Mouse (Mus musculus) intestine, embryonic 14.5 days (tissue): ENCODE results near the gene Rnase12. TPM values are rescaled to one million over a fixed set of nuclear protein-coding genes. Genes with fewer than 3 reads are reported as not detected.

Experiments used
- ATAC-seq: fragments of 200-750 bp; cut with Nextera tagmentation; replicated peaks from 2 replicates; pipeline ENCODE4 v1.8.0; 2017; ENCODE audit warnings: low read depth, moderate number of reproducible peaks, moderate TSS enrichment, moderate library complexity; ENCODE audit not compliant: low FRiP score, low TSS enrichment
- DNase-seq: peaks from one replicate; pipeline ENCODE4 v3.0.0-alpha.2; 2018; ENCODE audit warnings: low spot score
- H3K27ac ChIP-seq: fragments of 300-500 bp; sonication (generic); 2 replicates; pipeline ENCODE4 v1.5.1; 2014; ENCODE audit warnings: low read depth, mild to moderate bottlenecking, control low read depth
- H3K27me3 ChIP-seq: fragments of 300-500 bp; sonication (generic); replicated peaks from 2 replicates; pipeline ENCODE4 v1.6.1; 2014; ENCODE audit warnings: low read length, control low read depth; ENCODE audit not compliant: control insufficient read depth, insufficient read depth
- H3K36me3 ChIP-seq: fragments of 300-500 bp; sonication (generic); 2 replicates; pipeline ENCODE4 v1.6.1; 2014; ENCODE audit warnings: low read length, control low read depth; ENCODE audit not compliant: control insufficient read depth, insufficient read depth
- H3K4me1 ChIP-seq: fragments of 300-500 bp; sonication (generic); replicated peaks from 2 replicates; pipeline ENCODE4 v1.6.1; 2014; ENCODE audit warnings: low read length, control low read depth, mixed read lengths; ENCODE audit not compliant: control insufficient read depth, insufficient read depth
- H3K4me2 ChIP-seq: fragments of 300-500 bp; sonication (generic); 2 replicates; pipeline ENCODE4 v1.6.1; 2014; ENCODE audit warnings: low read length
- H3K4me3 ChIP-seq: fragments of 300-500 bp; sonication (generic); 2 replicates; pipeline ENCODE4 v1.5.1; 2014; ENCODE audit warnings: low read depth, low read length, control low read depth, mixed read lengths
- H3K9ac ChIP-seq: fragments of 300-500 bp; sonication (generic); 2 replicates; pipeline ENCODE4 v1.6.1; 2014; ENCODE audit warnings: mild to moderate bottlenecking, low read length
- H3K9me3 ChIP-seq: fragments of 300-500 bp; sonication (generic); 2 replicates; pipeline ENCODE4 v1.6.1; 2016; ENCODE audit warnings: low read length, control low read depth; ENCODE audit not compliant: control insufficient read depth
- WGBS: fragments of 180-500 bp; shearing (Covaris S2); extraction: QIAGEN DNeasy Blood & Tissue Kit; methylation state at CpG from one replicate; pipeline ENCODE4 v1.1.7; 2014; 5-methylcytosine and 5-hydroxymethylcytosine counted together
- polyA plus RNA-seq: library from polyadenylated mRNA; unstranded; fragments of >200 nt; fragmentation: Nextera tagmentation; extraction: Ambion mirVana; gene quantifications from 2 replicates; pipeline ENCODE4 v1.2.1, GENCODE M21; 2014

Rnase12 gene
- polyA plus RNA-seq, 1 experiment from 2014 or later: 0.97 TPM

DNA sequence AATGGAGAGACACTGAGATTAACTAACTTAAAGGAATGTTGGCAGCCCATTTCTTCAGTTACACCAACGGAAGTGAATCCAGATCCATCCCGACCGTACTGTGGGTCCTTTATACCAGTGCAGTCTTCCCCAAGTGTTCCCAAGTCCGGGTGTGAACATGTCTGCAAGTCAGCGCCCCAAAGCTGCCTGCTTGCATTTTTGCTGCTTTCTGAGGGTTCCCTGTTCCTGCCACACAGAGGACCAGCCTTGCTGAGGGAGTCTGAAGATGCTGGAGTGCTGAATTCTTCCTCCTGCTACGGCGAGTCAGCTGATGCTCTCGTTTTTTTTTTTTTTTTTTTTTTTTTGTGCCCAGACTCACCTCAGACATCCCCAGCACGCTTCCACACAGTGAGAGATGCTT lies 37.5 kb upstream of the Rnase12 start:
- ATAC-seq (no peak), DNase-seq (no peak)
- H3K36me3 ChIP-seq: no peaks in the 10 kb centered on the region
- no peak overlapping the region for H3K4me2 ChIP-seq
- 66% methylated on average over 9 of the region's 9 CpGs for WGBS
- peaks cover 2% of the 10 kb centered on the region; the same call in 1 of the 2 replicates for H3K4me1 ChIP-seq
- H3K9me3 ChIP-seq: no peaks in the 10 kb centered on the region
- H3K27ac ChIP-seq: no peak overlapping the region; the same call in 1 of the 2 replicates
- H3K9ac ChIP-seq: no peak overlapping the region
- no peaks in the 10 kb centered on the region for H3K27me3 ChIP-seq
- no peak overlapping the region for H3K4me3 ChIP-seq

DNA sequence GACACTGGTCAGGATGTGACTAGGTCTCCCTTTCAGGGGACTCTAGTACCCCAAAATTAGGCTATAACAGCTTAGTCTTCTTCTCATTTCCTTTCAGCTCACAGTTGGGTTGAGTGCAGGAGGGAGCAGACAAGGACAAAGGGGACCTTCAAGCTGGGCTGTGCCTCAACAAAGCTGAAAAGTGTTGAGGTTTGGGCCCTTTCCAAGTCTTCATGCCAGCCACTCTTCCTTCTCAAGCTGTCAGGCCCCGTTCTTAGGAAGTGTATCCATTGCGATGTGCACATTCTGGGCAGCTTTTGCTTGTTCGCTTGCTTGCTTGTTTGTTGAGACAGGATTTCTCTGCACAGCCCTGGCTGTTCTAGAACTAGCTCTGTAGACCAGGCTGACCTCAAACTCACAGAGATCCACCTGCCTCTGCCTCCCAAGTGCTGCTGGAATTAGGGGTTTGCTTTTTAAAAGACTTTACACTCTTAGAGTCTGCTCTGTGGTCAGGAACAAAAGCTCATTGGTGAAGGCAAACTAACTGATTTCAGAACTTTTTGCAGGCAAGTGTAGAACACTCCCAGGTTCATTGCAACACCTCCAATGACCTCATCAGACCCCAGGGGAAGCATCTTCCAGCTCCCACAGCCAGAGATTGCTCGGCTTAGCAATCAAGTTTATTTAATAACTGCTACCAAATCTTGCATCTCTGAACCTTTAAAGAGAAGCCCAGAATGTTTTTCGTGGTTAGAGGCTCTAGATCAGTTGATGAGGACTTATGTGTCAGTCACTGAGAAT lies 36.8 kb upstream of the Rnase12 start:
- Histone ChIP-seq H3K4me2 (no peak overlapping the region), H3K27me3 (no peaks in the 10 kb centered on the region), H3K9me3 (no peaks in the 10 kb centered on the region), H3K4me1 (peaks cover 2% of the 10 kb centered on the region; the same call in 1 of the 2 replicates), H3K27ac (no peak overlapping the region), H3K36me3 (no peaks in the 10 kb centered on the region), H3K9ac (no peak overlapping the region), H3K4me3 (no peak overlapping the region)
- DNase-seq: no peak
- WGBS: 81% methylated on average over 5 of the region's 5 CpGs
- ATAC-seq: no peak

DNA sequence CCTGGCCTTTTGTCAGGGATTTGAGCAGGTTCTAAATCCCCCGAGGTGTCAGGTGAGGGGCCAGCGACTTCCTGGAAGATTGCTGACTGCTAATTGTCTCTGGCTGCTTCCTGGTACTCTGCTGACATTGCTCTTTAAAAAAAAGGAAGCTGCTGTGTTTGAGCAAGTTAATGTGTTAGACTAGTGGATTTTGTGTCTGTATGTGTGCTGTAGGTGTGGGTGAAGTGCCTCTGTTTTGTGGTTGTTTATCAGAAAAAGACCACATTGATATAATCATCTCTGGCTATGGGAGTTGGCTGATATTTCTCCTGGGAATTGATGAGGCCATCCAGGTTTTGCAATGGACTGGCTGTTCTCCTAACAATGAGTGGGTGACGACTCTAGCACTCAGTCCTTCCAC lies 36.0 kb upstream of the Rnase12 start:
- Histone ChIP-seq H3K36me3 (no peaks in the 10 kb centered on the region), H3K4me2 (no peak overlapping the region), H3K4me1 (peaks cover 2% of the 10 kb centered on the region; the same call in 1 of the 2 replicates), H3K9ac (no peak overlapping the region), H3K4me3 (no peak overlapping the region), H3K27ac (no peak overlapping the region), H3K9me3 (no peaks in the 10 kb centered on the region), H3K27me3 (no peaks in the 10 kb centered on the region)
- no peak for ATAC-seq
- no peak for DNase-seq
- WGBS: 25% methylated on average over 3 of the region's 3 CpGs

DNA sequence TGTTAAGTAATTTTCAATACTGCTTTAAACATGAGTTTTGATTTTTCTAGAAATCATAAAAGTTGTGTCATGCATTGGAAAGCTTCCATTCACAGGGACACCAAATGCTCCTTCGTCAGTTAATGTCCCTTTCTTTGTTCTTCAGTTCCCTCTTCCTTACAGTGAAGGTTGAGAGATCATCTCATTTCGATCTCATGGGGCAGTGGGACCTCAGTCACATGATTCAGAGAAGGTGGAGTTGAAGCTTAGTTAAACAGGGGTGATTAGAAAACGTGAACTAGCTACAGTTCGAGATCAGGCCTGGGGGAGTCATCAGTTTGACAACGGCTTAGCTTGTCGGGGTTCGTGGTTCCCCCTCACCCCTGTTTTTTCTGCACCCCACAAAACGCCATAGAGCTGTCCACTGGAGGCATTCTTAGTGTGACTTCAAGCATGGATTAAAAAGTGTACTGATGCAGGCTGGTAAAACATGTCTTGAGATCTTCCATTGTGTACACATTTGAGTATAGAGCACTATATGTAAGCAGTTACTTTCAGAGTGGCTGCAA lies 34.7 kb upstream of the Rnase12 start:
- Histone ChIP-seq H3K27ac (peak overlapping the region; percentile 92; the same call in 1 of the 2 replicates), H3K9ac (peak overlapping the region; percentile 68; the same call in 1 of the 2 replicates), H3K4me1 (peaks cover 2% of the 10 kb centered on the region; the same call in 1 of the 2 replicates), H3K4me3 (peak overlapping the region; percentile 74), H3K36me3 (no peaks in the 10 kb centered on the region), H3K27me3 (no peaks in the 10 kb centered on the region), H3K9me3 (no peaks in the 10 kb centered on the region), H3K4me2 (peak overlapping the region; percentile 58)
- no peak for ATAC-seq
- DNase-seq: no peak
- 37% methylated on average over 8 of the region's 8 CpGs for WGBS

DNA sequence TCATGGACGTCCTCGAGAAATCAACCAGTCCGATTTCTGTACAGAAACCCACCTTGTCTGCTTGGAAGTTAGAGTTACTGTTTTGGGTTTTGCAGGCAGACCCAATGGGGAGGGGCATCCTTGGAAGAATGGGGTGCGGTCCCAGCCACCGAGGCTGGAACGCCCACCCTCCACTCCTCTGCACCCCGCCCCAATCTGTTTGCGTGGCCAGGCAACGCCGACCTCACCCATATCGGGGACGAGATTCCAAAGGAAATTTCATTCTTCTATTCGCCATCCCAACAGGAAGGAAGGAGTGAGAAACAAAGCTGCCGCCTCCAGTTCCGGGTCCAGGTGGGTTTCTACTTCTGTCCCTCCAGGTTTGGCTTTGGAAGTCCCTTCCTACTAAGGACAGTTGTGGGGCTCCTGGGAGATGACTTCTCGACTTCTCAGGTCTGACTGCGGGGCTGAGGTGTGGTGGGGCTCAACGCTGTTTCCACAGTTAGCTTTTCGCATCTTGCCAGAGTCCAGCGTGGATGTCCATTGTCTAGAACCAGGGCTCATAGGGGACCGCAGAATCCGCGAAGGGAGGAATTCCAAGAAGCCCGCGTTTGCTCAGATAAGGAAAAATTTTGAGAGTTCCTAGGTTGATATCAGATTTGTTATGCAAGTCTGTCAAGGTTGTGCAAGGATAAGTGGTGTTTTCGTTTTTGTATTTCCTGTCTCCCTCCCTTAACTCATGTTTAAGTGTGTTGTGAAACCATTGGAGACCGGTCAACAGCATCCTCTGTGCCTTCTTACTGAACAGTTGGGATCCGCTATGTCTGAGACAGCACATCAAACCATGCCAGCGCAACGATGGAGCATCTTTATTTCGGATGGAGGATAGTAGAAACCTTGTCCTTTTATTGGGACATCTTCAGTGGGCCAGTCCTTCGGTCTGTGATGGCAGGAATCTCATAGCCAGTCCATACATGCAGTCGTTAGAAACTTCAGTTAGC lies 33.8 kb upstream of the Rnase12 start, which contains the start of the genes Rnase4 and Ang:
Gene Rnase4, plus strand, starts transcription at position 157 of the 980 bp plus-strand sequence.
Gene Ang, plus strand, starts transcription at position 230 of the 980 bp plus-strand sequence.
- H3K9me3 ChIP-seq: no peaks in the 10 kb centered on the region
- no peaks in the 10 kb centered on the region for H3K27me3 ChIP-seq
- peak within 1 kb of the TSS; percentile 58 for H3K4me2 ChIP-seq
- peak within 1 kb of the TSS; percentile 74 for H3K4me3 ChIP-seq
- H3K36me3 ChIP-seq: no peaks in the 10 kb centered on the region
- peaks cover 2% of the 10 kb centered on the region; the same call in 1 of the 2 replicates for H3K4me1 ChIP-seq
- peak; percentile 85 for DNase-seq
- ATAC-seq: peak; percentile 56
- H3K9ac ChIP-seq: peak within 1 kb of the TSS; percentile 68
- H3K27ac ChIP-seq: peak within 1 kb of the TSS; percentile 92
- WGBS: 7% methylated on average over 33 of the region's 33 CpGs

DNA sequence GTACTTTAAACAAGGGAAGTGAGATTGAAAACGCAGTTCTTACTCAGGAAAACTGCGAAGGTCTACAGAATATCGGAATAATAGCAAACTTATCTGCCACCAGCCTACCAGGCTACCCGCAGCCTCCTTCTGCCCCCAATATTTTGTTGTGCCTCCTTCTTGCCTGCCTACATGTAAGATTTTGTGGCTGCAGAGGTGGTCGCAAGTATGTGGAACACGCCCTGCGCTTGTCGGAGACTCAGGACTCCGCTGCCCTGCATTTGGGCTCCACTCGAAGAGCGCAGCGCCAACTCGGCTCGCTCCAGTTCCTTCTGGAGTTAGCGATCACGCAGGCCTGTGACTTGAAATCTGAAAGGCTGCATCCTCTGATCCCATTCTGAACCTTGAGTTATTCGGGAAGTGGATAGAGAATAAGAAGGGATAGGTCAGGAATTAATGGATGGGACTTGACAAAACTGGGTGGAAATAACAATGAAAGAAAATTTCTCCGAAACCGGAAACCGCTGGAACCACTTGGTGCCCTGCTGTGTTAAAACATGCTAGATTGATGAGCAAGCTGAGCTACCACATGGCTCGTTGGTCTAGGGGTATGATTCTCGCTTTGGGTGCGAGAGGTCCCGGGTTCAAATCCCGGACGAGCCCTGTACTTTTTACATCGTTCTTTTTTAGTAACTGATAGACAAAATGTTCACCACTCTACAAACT lies 32.8 kb upstream of the Rnase12 start:
- no peaks in the 10 kb centered on the region for H3K36me3 ChIP-seq
- peak; percentile 97 for DNase-seq
- peak overlapping the region; percentile 74 for H3K4me3 ChIP-seq
- under 1% methylated on average over 27 of the region's 27 CpGs for WGBS
- no peaks in the 10 kb centered on the region for H3K27me3 ChIP-seq
- peak overlapping the region; percentile 68 for H3K9ac ChIP-seq
- no peaks in the 10 kb centered on the region for H3K9me3 ChIP-seq
- ATAC-seq: peak; percentile 62; the same call in 1 of the 2 replicates
- H3K4me2 ChIP-seq: peak overlapping the region; percentile 58
- H3K4me1 ChIP-seq: 0 out of 2 replicates have a peak, but pooled peaks cover 2% of the 10 kb centered on the region
- H3K27ac ChIP-seq: peak overlapping the region; percentile 92

DNA sequence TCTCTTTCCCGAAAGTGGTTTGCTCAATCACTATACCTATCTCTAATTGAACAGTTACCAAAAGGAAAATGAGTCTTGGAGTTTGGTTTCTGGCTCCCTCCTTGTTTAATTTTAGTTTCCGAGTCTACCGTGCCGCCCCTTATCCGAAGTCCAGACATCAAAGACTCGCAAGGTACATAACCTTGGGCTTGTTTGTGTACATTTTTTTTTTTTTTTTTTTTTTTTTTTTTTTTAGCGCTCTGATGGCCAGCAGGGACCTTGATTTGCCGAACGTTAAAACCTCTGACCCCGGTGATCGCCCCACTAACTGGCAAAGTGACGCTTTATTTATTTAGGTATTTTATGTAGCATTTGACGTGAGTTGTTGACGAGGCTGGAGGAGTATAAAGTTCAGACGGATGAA lies 32.2 kb upstream of the Rnase12 start:
- no peaks in the 10 kb centered on the region for H3K27me3 ChIP-seq
- H3K4me3 ChIP-seq: peak overlapping the region; percentile 74
- WGBS: 1% methylated on average over 15 of the region's 15 CpGs
- no peaks in the 10 kb centered on the region for H3K36me3 ChIP-seq
- DNase-seq (no peak), ATAC-seq (peak; percentile 3; the same call in 1 of the 2 replicates)
- no peaks in the 10 kb centered on the region for H3K9me3 ChIP-seq
- H3K9ac ChIP-seq: peak overlapping the region; percentile 68
- 0 out of 2 replicates have a peak, but pooled peaks cover 2% of the 10 kb centered on the region for H3K4me1 ChIP-seq
- H3K27ac ChIP-seq: peak overlapping the region; percentile 92
- H3K4me2 ChIP-seq: peak overlapping the region; percentile 58
